Mouse (Mus musculus) midbrain, embryonic 15.5 days (tissue): ENCODE measurements at regions not wholly inside any gene's neighbourhood (a gene's known extent, or its start where the extent isn't known, plus 50 kb on each side); places are given as distances from the start of the nearest gene placed in this dataset.

Experiments
- ATAC-seq: fragments of 200-750 bp; cut with Nextera tagmentation; replicated peaks from 2 replicates; pipeline ENCODE4 v1.8.0; 2017; ENCODE audit warnings: moderate TSS enrichment
- H3K27ac ChIP-seq: fragments of 300-500 bp; sonication (generic); 2 replicates; pipeline ENCODE4 v1.5.1; 2015; ENCODE audit warnings: mild to moderate bottlenecking, inconsistent platforms
- H3K27me3 ChIP-seq: fragments of 300-500 bp; sonication (generic); replicated peaks from 2 replicates; pipeline ENCODE4 v1.6.1; 2015; ENCODE audit warnings: inconsistent platforms
- H3K36me3 ChIP-seq: fragments of 300-500 bp; sonication (generic); replicated peaks from 2 replicates; pipeline ENCODE4 v1.6.1; 2015; ENCODE audit warnings: inconsistent platforms
- H3K4me1 ChIP-seq: fragments of 300-500 bp; sonication (generic); 2 replicates; pipeline ENCODE4 v1.6.1; 2015; ENCODE audit warnings: inconsistent platforms
- H3K4me2 ChIP-seq: fragments of 300-500 bp; sonication (generic); 2 replicates; pipeline ENCODE4 v1.6.1; 2015; ENCODE audit warnings: inconsistent platforms, mild to moderate bottlenecking, moderate library complexity
- H3K4me3 ChIP-seq: fragments of 300-500 bp; sonication (generic); 2 replicates; pipeline ENCODE4 v1.5.1; 2015; ENCODE audit warnings: mild to moderate bottlenecking, inconsistent platforms
- H3K9ac ChIP-seq: fragments of 300-500 bp; sonication (generic); 2 replicates; pipeline ENCODE4 v1.6.1; 2015; ENCODE audit warnings: mild to moderate bottlenecking, inconsistent platforms
- H3K9me3 ChIP-seq: fragments of 300-500 bp; sonication (generic); 2 replicates; pipeline ENCODE4 v1.6.1; 2016; ENCODE audit warnings: inconsistent platforms
- WGBS: fragments of 180-500 bp; shearing (Covaris S2); methylation state at CpG from one replicate; pipeline ENCODE4 v1.1.7; 2015; ENCODE audit warnings: mixed read lengths; 5-methylcytosine and 5-hydroxymethylcytosine counted together

DNA sequence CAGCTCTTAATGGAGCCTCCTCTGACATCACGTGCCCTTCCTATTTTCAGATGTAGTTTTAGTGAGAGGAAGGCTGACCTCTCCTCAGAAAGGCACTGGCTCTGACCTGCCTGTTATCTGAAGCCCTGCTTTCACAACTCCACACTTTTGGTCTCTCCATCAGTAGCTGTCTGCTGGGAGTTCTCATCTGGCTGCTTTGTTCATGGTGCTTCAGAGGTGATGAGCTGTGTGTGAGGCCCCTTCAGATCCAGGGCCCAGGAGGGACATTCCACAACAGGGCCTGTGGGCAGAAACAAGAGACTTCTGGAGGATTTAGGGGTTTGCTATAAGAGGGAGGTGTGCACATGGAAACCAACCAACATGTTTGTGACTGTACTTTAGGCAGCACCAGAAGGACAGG lies 50.8 kb upstream of the Fhl2 start:
- WGBS, result 91% methylated on average over 1 of the region's 1 CpGs
- H3K9me3 ChIP-seq, result no peaks in the 10 kb centered on the region
- no peaks in the 10 kb centered on the region for H3K27me3 ChIP-seq
- H3K36me3 ChIP-seq, result no peaks in the 10 kb centered on the region
- no peak overlapping the region for H3K27ac ChIP-seq
- H3K4me2 ChIP-seq, result no peak overlapping the region
- no peak overlapping the region for H3K9ac ChIP-seq
- H3K4me3 ChIP-seq, result no peak overlapping the region
- H3K4me1 ChIP-seq, result no peaks in the 10 kb centered on the region
- ATAC-seq, result no peak

DNA sequence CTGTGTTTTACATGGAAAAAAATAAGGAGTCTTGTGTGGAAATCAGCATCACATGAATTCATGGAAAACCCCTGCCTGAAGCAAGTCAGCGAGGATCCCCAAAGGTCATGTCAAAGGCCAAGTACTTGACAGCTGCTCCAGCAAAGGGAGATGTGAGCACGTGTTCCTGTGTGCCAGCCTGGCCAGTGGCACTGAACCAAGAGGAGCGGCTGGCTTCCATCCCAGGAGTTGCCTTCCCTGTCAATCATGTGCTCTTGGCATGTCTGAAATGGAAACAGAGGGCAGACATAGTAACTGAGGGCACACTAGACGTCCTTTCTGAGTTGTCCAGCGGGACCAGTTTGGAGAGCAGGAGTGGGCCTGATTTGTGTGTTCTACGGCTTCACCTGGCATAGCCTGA lies 53.5 kb upstream of the Fhl2 start:
- H3K27ac ChIP-seq, result no peak overlapping the region
- H3K27me3 ChIP-seq, result no peaks in the 10 kb centered on the region
- no peaks in the 10 kb centered on the region for H3K4me1 ChIP-seq
- no peak overlapping the region for H3K4me2 ChIP-seq
- no peak overlapping the region for H3K4me3 ChIP-seq
- H3K9ac ChIP-seq, result no peak overlapping the region
- H3K9me3 ChIP-seq, result no peaks in the 10 kb centered on the region
- WGBS, result 76% methylated on average over 6 of the region's 6 CpGs
- no peak for ATAC-seq
- H3K36me3 ChIP-seq, result no peaks in the 10 kb centered on the region

DNA sequence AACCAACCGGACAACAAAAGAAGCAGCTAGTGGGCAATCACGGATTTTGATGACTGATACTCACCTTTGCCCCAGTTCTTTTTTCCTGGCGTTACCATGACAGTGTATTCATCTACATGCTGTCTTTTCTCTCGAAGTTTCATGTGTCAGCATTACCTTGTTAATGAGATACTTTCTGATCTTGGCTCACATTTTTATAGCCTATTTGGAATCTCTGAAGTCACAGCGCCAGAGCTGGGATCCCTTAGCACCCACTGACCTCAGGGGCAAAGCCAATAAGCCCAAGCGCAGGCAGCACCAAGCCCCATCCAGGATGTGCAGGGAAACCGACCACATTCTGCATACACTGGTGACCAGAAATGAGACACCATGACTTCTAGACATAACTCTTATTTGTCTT lies 54.6 kb upstream of the Fhl2 start:
- WGBS, result 82% methylated on average over 7 of the region's 7 CpGs
- Histone ChIP-seq H3K4me1 (no peaks in the 10 kb centered on the region), H3K4me2 (no peak overlapping the region), H3K4me3 (no peak overlapping the region), H3K27ac (no peak overlapping the region), H3K27me3 (no peaks in the 10 kb centered on the region), H3K9ac (no peak overlapping the region), H3K36me3 (no peaks in the 10 kb centered on the region), H3K9me3 (no peaks in the 10 kb centered on the region)
- ATAC-seq, result no peak

DNA sequence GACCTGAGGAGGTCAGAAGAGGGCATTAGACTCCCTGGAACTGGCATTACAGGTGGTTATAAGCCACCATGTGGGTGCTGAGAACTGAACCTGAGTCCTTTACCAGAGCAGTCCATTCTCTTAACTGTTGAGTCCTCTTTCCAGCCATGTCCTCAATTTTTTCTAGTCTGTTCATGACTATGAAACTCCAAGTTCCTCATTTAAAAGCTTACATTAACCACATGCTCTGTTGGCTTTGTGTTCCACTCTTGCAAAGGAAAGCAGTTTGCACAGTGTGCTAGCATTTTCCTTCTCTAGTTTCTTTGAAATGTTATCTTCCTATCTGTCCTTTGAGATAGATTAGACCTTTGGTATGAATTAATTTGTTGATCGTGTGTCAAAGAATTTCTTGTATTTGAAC lies 57.3 kb upstream of the Fhl2 start:
- H3K4me1 ChIP-seq, result no peaks in the 10 kb centered on the region
- no peak overlapping the region for H3K27ac ChIP-seq
- no peaks in the 10 kb centered on the region for H3K9me3 ChIP-seq
- no peak overlapping the region for H3K9ac ChIP-seq
- H3K4me2 ChIP-seq, result no peak overlapping the region
- ATAC-seq, result no peak
- H3K36me3 ChIP-seq, result no peaks in the 10 kb centered on the region
- H3K4me3 ChIP-seq, result no peak overlapping the region
- 94% methylated on average over 1 of the region's 1 CpGs for WGBS
- H3K27me3 ChIP-seq, result no peaks in the 10 kb centered on the region

DNA sequence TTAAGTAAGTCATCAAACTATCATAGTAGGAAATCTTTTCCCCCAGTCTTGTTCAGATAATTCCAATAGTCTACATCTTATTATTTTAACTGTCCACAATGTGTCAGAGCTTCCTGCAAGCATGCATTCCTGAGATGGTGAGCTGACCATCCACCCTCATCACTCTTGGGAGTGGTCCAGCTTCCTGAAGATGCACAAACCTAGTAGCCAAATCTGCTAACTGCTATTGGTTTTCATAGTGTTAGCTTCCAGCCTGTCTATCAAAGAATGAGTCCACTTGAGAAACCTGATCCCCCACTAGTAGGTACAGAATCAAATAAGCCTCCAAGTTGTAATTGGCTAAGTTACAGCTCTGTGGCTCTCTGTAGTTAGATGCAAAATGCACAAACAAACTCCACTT lies 59.3 kb upstream of the Fhl2 start:
- Histone ChIP-seq H3K36me3 (no peaks in the 10 kb centered on the region), H3K27me3 (no peaks in the 10 kb centered on the region), H3K9me3 (no peaks in the 10 kb centered on the region), H3K27ac (no peak overlapping the region), H3K4me1 (no peaks in the 10 kb centered on the region), H3K4me3 (no peak overlapping the region), H3K9ac (no peak overlapping the region), H3K4me2 (no peak overlapping the region)
- no peak for ATAC-seq

DNA sequence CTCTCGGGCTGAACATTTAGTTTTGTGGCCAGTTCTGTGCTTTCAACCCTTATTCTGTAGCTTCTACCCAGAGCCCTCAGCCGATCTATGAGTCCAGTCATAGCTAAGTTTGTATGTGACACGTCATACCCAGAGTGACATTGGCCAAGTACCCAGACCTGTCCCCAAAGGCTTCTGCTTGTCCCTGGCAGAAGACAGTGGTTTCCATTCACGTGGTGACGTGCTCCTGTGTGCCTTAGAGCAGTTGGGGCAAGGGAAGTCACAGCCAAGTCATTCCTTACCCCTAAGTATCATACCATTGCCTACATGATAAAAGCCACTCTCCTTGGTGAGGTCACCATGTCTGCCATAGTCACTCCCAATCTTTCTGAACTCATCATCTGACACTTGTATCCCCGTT lies 61.1 kb upstream of the Fhl2 start:
- Histone ChIP-seq H3K27me3 (no peaks in the 10 kb centered on the region), H3K9ac (no peak overlapping the region), H3K4me3 (no peak overlapping the region), H3K4me2 (no peak overlapping the region), H3K27ac (no peak overlapping the region), H3K9me3 (no peaks in the 10 kb centered on the region), H3K4me1 (no peaks in the 10 kb centered on the region), H3K36me3 (no peaks in the 10 kb centered on the region)
- 86% methylated on average over 6 of the region's 6 CpGs for WGBS
- ATAC-seq, result no peak

DNA sequence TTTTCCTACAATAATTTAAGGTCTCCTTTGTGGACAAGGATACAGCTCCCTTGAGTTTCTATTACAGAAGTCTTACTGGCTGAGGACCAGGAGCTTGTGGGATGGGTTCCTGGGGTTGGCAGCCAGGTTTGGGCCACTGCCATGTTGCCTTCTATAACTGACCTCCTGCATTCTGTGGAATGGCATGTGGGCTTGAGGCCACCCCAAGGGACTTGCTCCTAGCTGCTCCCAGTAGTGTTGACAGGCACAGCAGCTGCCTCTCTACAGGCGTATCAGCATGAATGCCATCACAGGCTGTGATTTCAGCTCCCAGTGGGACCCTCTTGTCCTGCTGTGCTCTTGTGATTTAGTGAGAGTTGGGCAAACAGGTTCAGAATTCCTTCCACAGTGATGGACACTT lies 63.1 kb upstream of the Fhl2 start:
- Histone ChIP-seq H3K9ac (no peak overlapping the region), H3K4me1 (no peaks in the 10 kb centered on the region), H3K9me3 (no peaks in the 10 kb centered on the region), H3K4me3 (no peak overlapping the region), H3K4me2 (no peak overlapping the region), H3K27ac (no peak overlapping the region), H3K27me3 (no peaks in the 10 kb centered on the region), H3K36me3 (no peaks in the 10 kb centered on the region)
- ATAC-seq, result no peak
- 87% methylated on average over 1 of the region's 1 CpGs for WGBS

DNA sequence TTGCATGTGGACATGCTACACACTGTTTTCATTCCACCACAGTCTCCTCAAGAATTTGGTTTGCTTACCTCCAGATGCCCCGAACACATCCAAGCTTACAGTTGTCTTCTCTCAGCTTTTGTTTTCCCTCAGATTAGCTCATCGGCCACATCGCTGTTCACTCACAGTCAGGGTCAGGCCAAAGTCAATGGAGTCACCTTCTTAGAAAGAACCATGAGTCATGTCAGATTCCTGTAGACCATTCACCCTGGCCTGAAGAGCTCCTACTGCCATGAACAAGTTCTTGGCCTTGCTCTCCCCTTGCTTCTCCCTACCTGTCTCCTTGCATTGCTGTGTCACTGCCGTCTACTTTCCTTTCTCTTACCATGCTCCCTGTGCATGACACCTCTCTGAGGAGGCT lies 63.7 kb upstream of the Fhl2 start:
- no peak overlapping the region for H3K4me2 ChIP-seq
- no peaks in the 10 kb centered on the region for H3K4me1 ChIP-seq
- no peak overlapping the region for H3K4me3 ChIP-seq
- ATAC-seq, result no peak
- H3K27me3 ChIP-seq, result no peaks in the 10 kb centered on the region
- no peaks in the 10 kb centered on the region for H3K9me3 ChIP-seq
- WGBS, result 96% methylated on average over 4 of the region's 4 CpGs
- H3K9ac ChIP-seq, result no peak overlapping the region
- no peak overlapping the region for H3K27ac ChIP-seq
- no peaks in the 10 kb centered on the region for H3K36me3 ChIP-seq

DNA sequence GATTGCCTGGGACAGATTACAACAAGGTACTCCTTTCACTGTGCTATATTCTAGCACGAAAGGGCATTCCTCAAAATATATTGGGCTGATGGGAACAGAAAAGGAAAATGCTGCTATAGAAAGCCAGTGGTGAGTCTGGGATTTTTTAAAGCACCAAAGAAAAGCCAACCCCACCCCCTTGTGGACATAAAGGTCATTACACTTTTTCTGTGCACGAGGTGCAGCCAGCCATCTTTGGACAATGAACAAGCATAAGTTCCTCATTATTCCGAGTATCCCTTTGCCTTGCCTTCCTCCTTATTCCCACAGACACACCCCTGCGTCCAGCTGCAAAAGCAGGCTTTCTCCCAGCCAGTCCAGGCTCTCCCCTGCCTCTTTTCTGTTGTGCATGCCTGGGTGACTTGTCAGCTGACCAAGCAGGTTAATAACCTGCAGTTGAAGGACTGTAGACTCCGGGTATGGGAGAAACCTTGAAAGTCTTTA lies 67.7 kb upstream of the Fhl2 start:
- WGBS, result 18% methylated on average over 5 of the region's 5 CpGs
- Histone ChIP-seq H3K4me3 (no peak overlapping the region), H3K27me3 (no peaks in the 10 kb centered on the region), H3K36me3 (no peaks in the 10 kb centered on the region), H3K27ac (peak overlapping the region; percentile 59; the same call in 1 of the 2 replicates), H3K4me2 (peak overlapping the region; percentile 36), H3K9ac (no peak overlapping the region), H3K4me1 (no peaks in the 10 kb centered on the region), H3K9me3 (no peaks in the 10 kb centered on the region)
- peak; percentile 86 for ATAC-seq

DNA sequence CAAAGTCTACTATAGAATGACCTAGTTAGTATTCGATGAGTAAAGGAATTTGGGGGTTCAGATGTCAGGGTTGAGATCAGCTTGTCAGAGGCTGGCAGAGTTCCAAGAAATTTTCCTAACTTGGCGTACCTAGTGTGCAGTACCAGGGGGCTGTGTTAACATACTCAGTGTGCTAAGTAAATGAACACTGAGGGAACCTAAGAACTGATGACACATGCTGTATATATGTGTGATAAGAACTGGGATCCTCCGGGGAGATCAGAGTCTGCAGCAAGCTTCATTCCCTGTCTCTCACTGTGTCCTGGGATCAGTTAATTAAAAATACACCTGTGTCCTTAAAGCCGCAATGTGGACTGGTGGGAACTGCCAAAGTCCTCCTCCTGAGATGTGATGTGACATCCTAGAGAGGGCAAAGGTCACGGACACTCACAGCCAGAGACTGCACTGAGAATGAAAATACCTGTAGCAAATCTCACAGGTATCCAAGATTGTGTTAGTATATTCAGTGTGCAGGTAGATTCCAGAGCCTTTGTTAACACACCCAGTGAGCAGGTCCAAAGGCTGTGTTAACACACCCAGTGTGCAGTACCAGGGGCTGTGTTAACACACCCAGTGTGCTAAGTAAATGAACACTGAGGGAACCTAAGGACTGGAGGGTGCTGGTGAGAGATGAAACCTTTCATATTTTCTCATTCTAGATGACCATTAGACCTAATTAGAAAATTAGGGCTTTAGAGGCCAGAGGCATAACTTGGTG lies 69.1 kb upstream of the Fhl2 start:
- Histone ChIP-seq H3K4me3 (no peak overlapping the region), H3K9me3 (no peaks in the 10 kb centered on the region), H3K4me1 (no peaks in the 10 kb centered on the region), H3K27me3 (no peaks in the 10 kb centered on the region), H3K27ac (no peak overlapping the region), H3K9ac (no peak overlapping the region), H3K4me2 (no peak overlapping the region), H3K36me3 (no peaks in the 10 kb centered on the region)
- WGBS, result 90% methylated on average over 5 of the region's 5 CpGs
- no peak for ATAC-seq

DNA sequence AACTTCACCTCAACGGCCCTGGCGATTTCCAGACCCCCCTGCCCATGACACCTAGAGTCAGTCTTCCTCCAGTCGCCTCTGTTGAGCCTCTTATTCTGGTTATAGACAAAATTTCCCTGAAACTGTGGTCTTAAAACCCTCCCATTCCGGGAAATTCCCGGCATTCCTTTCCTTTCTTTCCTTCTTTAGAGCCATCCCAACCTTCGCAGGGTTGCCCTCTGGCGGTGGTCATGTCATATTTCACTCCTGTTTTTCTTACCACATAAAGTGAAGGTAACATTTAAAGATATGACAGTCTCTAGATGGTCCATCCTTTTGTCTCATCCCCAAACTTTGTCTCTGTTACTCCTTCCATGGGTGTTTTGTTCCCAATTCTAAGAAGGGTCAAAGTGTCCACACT lies 72.9 kb upstream of the Fhl2 start:
- Histone ChIP-seq H3K4me3 (no peak overlapping the region), H3K36me3 (no peaks in the 10 kb centered on the region), H3K27me3 (no peaks in the 10 kb centered on the region), H3K9ac (no peak overlapping the region), H3K4me2 (no peak overlapping the region), H3K27ac (no peak overlapping the region), H3K9me3 (no peaks in the 10 kb centered on the region), H3K4me1 (no peaks in the 10 kb centered on the region)
- ATAC-seq, result no peak
- WGBS, result 39% methylated on average over 7 of the region's 7 CpGs

DNA sequence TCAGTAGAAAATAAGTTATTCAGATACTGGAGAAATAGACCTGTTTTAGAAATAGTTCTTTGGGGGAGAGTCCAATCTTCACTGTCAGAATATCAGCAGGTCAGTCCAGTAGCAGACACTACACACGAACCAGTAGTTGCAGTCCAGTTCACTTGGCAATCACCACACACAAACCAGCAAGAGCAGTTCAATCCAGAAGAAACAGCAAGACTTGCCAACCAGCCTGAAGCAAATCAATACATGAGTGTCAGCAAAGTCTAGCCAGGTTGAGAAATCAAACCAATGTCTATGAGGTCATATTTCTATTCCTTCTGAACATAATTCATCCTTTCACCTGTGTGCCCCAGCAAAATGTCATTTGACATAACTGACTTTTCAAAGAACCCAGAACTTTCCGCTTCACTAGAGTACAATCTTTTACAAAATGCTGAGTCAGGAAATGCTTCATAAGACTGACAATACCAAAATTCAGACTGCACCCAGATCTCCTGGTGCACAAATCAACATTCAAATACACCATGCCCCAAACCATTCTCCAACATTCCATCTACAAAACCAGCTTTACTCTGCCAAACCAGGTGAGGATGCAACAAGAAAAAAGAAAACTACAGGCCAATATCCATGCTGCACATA lies 76.6 kb upstream of the Fhl2 start:
- Histone ChIP-seq H3K4me1 (no peaks in the 10 kb centered on the region), H3K27ac (no peak overlapping the region), H3K9ac (no peak overlapping the region), H3K4me3 (no peak overlapping the region), H3K27me3 (no peaks in the 10 kb centered on the region), H3K4me2 (no peak overlapping the region), H3K36me3 (no peaks in the 10 kb centered on the region), H3K9me3 (no peaks in the 10 kb centered on the region)
- no peak for ATAC-seq
- WGBS, result 83% methylated on average over 2 of the region's 2 CpGs

DNA sequence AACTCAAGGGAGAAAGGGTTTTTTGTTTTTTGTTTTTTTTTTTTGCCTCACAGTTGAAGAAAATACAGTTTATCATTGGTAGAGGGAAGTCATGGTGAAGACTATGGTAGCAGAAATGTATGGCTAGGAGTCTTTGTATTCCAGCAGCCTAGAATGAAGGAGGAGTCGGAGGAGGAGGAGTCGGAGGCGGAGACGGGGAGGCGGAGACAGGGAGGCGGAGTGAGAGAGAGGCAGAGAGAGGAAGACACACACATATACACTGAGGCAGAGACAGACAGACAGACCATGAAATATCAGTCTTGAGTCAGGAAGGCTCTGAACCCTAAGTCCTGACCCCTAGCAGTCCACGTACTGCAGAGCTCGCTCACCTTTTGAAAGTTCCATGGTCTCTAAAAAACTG lies 95.0 kb upstream of the Fhl2 start:
- 0 out of 2 replicates have a peak, but pooled peaks cover 2% of the 10 kb centered on the region for H3K4me1 ChIP-seq
- H3K27me3 ChIP-seq, result no peaks in the 10 kb centered on the region
- H3K4me3 ChIP-seq, result no peak overlapping the region
- no peak overlapping the region for H3K27ac ChIP-seq
- H3K9ac ChIP-seq, result no peak overlapping the region
- no peaks in the 10 kb centered on the region for H3K36me3 ChIP-seq
- ATAC-seq, result no peak
- H3K9me3 ChIP-seq, result no peaks in the 10 kb centered on the region
- no peak overlapping the region for H3K4me2 ChIP-seq
- WGBS, result 86% methylated on average over 8 of the region's 8 CpGs
